Mouse (Mus musculus) myocyte (in vitro differentiated cells): Measurements from ENCODE around the gene Nfia.

ENCODE experiments used
- CEBPB ChIP-seq: IDR thresholded peaks from 2 replicates; pipeline ENCODE4 v1.6.1; 2011; ENCODE audit warnings: mild to moderate bottlenecking, moderate library complexity; ENCODE audit not compliant: poor library complexity, insufficient read depth, severe bottlenecking
- MAX ChIP-seq: IDR thresholded peaks from one replicate; pipeline ENCODE4 v1.6.1; 2011; ENCODE audit warnings: low read depth, mild to moderate bottlenecking, control low read depth
- MYOD1 ChIP-seq, 3 experiments: IDR thresholded peaks; one replicate each; pipeline ENCODE4 v1.6.1; 2011; ENCODE audit warnings: control low read depth in 2 of 3, low read depth in 2 of 3, mild to moderate bottlenecking in 2 of 3, moderate library complexity in 1 of 3; ENCODE audit not compliant: insufficient read length in 2 of 3, control insufficient read depth in 1 of 3
- POLR2A ChIP-seq: IDR thresholded peaks from one replicate; pipeline ENCODE4 v1.6.1; 2011; ENCODE audit warnings: low read depth, mild to moderate bottlenecking, control low read depth, moderate library complexity; ENCODE audit not compliant: insufficient read length
- TCF12 ChIP-seq: IDR thresholded peaks from one replicate; pipeline ENCODE4 v1.6.1; 2011; ENCODE audit warnings: mild to moderate bottlenecking, control low read depth; ENCODE audit not compliant: poor library complexity, insufficient read depth, severe bottlenecking
- TCF3 ChIP-seq: IDR thresholded peaks from one replicate; pipeline ENCODE4 v1.6.1; 2011; ENCODE audit warnings: low read depth, control low read depth; ENCODE audit not compliant: insufficient read length

DNA sequence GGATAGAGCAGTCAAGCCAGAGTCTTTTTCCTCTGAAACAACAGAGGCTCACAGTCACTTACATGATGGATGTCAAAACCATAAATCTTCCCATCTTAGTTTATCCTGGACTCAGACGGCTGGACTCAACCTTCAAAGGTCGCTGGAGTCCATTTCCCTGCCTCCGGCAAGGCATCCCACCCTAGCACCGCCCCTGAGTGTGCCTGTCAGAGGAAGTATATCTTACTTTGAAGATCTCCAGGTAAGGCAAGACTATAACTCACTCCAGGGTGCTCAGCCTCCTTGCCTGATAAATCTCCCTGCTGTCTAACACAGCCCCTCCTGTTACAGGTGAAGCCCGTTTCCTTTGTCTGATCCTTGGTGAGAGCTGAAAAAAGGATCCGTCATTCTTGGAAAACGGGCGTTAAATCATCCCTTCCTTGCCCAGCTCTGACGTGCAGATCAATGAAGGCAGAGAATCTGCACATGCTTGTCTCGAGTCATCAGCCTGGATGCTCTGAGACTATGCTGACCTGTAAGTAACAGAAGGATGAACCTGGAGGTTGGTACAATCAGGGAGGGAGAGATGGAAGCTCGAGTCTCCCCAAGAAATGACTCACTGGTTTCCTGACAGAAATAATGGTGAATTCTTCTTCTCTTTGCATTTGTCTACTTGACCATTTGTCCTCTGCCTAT, 353.6 kb downstream of the Nfia start:
- TF ChIP-seq MYOD1 (IDR thresholded peaks at IDR 0.05; ENCODE audit: control insufficient read depth in 1 of 3, insufficient read length in 2 of 3, low read depth in 2 of 3) (no peak), POLR2A (no peak), MAX (no peak), TCF12 (no peak), TCF3 (no peak), CEBPB (no peak)
